Mouse (Mus musculus) heart, adult 10 weeks (tissue): Measurements from ENCODE around the gene Il21. TPM values are rescaled to one million over a fixed set of nuclear protein-coding genes. Genes with fewer than 3 reads are reported as not detected.

Experiments
- polyA plus RNA-seq: library from polyadenylated mRNA; stranded (reverse); fragments of 350-450 nt; fragmentation: Illumina TruSeq; extraction: RNeasy Lipid Tissue Mini Kit (QIAGEN cat#74804); gene quantifications from one replicate; pipeline ENCODE4 v1.2.3, GENCODE M21; 2014; ENCODE audit warnings: low read depth, low replicate concordance

Il21 gene
- not detected for polyA plus RNA-seq

DNA sequence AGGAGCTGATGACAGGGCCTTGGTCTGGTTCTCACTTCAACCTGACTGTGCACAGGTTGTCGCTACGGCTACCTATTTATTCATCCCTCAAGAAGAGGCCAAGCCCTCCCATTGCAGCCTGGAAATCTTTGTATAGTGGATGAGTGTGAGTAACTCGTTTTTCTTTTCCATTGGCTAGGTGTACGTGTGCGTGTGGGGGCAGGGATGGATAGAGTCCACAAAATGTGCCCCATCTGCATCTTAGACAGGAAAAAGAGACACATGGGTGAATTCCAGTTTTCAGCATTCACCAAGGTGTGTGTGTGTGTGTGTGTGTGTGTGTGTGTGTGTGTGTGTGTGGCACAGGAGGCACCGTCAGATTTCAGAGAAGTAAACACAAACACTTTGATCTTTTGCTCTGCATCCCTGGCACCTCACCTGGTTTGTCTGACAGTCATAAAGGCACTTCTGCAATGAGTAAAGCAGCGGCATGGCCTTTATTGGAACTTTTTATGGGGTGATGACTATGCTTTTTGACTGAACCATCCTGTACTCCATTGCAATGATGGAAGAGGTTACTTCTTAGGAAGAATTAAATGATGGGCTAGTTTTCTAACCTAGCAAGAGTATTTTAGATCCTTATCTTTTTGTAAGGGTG is at the start of gene Il21:
Il21 (minus strand) TSS at position 51 of the 637 bp plus-strand sequence.

Other genes starting within 250 kb of the Il21 start
- gene Adad1, start 169.1 kb downstream of the Il21 start, polyA plus RNA-seq, result not detected
- not detected for gene Il2, start 106.7 kb downstream of the Il21 start, polyA plus RNA-seq
- 2.1 TPM for gene Bbs12, start 79.9 kb upstream of the Il21 start, polyA plus RNA-seq
- gene Cetn4, start 80.1 kb upstream of the Il21 start, polyA plus RNA-seq, result 2.0 TPM
- gene Fgf2, start 115.7 kb upstream of the Il21 start, polyA plus RNA-seq, result 10.4 TPM
- 8.9 TPM for gene Spata5, start 187.3 kb upstream of the Il21 start, polyA plus RNA-seq
- 38.1 TPM for gene Nudt6, start 187.6 kb upstream of the Il21 start, polyA plus RNA-seq